Mouse (Mus musculus): ENCODE measurements at regions not wholly inside any gene's neighbourhood (a gene's known extent, or its start where the extent isn't known, plus 50 kb on each side); places are given as distances from the start of the nearest gene placed in this dataset.

DNA sequence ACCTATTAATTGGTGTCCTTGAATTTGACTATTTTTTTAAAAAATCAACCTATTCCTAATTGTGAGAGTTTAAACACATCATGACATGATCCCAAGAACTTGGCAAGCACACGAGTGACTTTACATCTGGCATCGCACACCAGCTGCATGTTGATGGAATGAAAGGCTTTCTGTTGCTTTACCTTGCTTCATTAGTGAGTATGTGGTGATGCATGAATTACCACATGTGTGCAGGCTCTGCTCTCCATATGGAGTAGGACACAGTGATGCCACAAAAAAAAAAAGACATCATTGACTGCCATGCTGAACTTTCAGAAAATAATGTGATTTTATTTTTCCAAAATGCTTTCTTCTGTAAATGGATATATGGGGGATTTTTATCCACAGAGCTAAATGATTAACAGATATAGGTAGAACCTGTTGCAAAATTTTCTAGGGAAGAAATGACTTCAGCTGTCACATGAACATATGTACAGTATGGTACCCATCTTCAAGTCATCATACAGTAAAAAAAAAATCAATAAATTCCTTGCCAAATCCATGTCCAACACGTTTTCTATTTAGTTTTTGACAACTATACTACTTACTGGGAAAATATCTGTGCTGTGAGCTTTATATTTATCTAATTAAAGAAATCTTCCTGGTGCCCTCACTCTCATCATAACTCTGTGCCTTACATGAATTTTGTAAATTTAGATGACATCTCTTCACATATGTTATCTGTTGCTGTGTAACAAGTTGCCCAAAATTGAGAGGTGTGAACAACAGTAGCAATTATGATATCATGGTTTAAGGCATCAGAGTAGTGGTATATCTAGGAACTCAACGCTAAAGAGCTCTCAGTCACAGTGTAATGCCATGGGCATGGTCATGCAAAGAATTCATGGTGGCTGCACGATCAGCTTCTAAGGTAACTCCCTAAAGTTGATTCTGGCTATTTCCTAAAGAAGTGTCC lies 84.0 kb upstream of the Arrdc3 start:
- no peak overlapping the region for H3K4me3 ChIP-seq (ENCODE audit: insufficient read depth, low read length)
- H3K4me1 ChIP-seq (ENCODE audit: control insufficient read depth, insufficient read depth, low read length): no peaks in the 10 kb centered on the region

DNA sequence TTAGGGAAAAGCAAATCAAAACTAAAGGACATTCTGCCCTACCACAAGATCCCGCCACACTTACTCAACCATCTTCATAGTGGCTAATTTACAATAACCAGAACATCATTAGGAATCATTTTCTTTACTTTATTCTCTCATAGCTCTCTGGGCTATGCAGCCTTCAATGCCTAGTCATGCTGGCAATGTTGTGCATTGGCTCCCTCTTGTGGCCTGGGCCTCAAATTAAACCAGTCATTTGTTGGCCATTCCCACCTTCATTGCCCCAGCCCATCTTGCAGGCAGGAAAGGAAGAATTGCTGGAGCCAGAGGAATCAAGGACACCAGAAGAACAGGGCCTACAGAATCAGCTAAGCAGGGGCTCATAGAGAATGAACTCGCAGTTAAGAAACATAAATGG lies 77.0 kb upstream of the Arrdc3 start:
- no peaks in the 10 kb centered on the region for H3K4me1 ChIP-seq (ENCODE audit: control insufficient read depth, insufficient read depth, low read length)
- no peak overlapping the region for H3K4me3 ChIP-seq (ENCODE audit: insufficient read depth, low read length)
- TF ChIP-seq POLR2A (IDR thresholded peaks at IDR 0.05; ENCODE audit: borderline replicate concordance, low read depth, low read length) (no peak), CTCF (IDR thresholded peaks at IDR 0.05; ENCODE audit: low read depth, low read length) (peak; percentile 27; the same call in 1 of the 2 replicates)
- no peak overlapping the region for H3K27ac ChIP-seq (ENCODE audit: insufficient read depth, low read depth, low read length)

More for the DNA sequence above, 84.0 kb upstream of the Arrdc3 start:
- H3K27ac ChIP-seq (ENCODE audit: insufficient read depth, low read depth, low read length): no peak overlapping the region
- no peak for TF ChIP-seq POLR2A (IDR thresholded peaks at IDR 0.05; ENCODE audit: borderline replicate concordance, low read depth, low read length)
- TF ChIP-seq CTCF (IDR thresholded peaks at IDR 0.05; ENCODE audit: low read depth, low read length): no peak

DNA sequence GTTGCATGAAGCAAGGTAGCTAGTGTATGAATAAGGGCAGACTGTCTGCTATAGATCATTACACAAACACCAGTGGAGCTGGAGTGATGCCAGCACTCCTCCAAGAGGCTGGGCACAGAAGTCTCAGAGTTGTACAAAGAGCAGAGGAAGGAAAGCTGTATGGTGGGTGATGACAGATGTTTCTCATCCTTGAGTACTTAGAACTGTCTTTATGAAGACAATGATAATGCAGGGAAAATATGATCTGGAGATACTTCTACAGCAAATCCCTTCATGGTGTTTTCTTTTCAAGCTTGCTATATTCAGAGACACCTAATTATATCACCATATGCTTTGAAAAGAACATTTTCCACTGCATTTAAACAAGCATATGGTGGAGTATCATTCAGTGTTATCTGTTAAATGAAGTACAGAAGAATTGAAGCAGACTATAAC lies 56.1 kb upstream of the Arrdc3 start:
- Histone ChIP-seq H3K4me1 (ENCODE audit: control insufficient read depth, insufficient read depth, low read length) (no peaks in the 10 kb centered on the region), H3K4me3 (ENCODE audit: insufficient read depth, low read length) (no peak overlapping the region), H3K27ac (ENCODE audit: insufficient read depth, low read depth, low read length) (no peak overlapping the region)
- no peak for TF ChIP-seq CTCF (IDR thresholded peaks at IDR 0.05; ENCODE audit: low read depth, low read length)
- TF ChIP-seq POLR2A (IDR thresholded peaks at IDR 0.05; ENCODE audit: borderline replicate concordance, low read depth, low read length): no peak

All from bone marrow macrophage, adult 2 months (primary cell).